Mouse (Mus musculus) bone marrow, adult 2 months (tissue): ENCODE results near the gene Flywch1.

ENCODE experiments used
- CTCF ChIP-seq: fragments of 200-500 bp; IDR thresholded peaks from 2 replicates; pipeline ENCODE4 v1.5.1; 2011; ENCODE audit warnings: low read length, control low read depth; ENCODE audit not compliant: control insufficient read depth, insufficient read depth
- POLR2A ChIP-seq: fragments of 200-500 bp; IDR thresholded peaks from 2 replicates; pipeline ENCODE4 v1.6.1; 2011; ENCODE audit warnings: low read depth, mild to moderate bottlenecking, control low read depth, low read length, borderline replicate concordance; ENCODE audit not compliant: control insufficient read depth

GRCm38 (mm10) chr17:23726758-23727142, 44.7 kb downstream of the Flywch1 start:
- no peak for TF ChIP-seq CTCF
- TF ChIP-seq POLR2A, result no peak
